Mouse (Mus musculus) limb, embryonic 14.5 days (tissue): Measurements from ENCODE around the gene Psmc5. TPM values are rescaled to one million over a fixed set of nuclear protein-coding genes. Genes with fewer than 3 reads are reported as not detected.

Experiments
- ATAC-seq: fragments of 200-750 bp; cut with Nextera tagmentation; 2 replicates; pipeline ENCODE4 v1.8.0; 2017; ENCODE audit warnings: low read depth, moderate number of reproducible peaks, moderate TSS enrichment; ENCODE audit not compliant: low FRiP score
- DNase-seq: peaks from one replicate; pipeline ENCODE4 v3.0.0-alpha.2; 2015; ENCODE audit warnings: low spot score
- H3K27ac ChIP-seq: fragments of 300-500 bp; sonication (generic); replicated peaks from 2 replicates; pipeline ENCODE4 v1.5.1; 2014; ENCODE audit warnings: low read depth, mild to moderate bottlenecking, low read length, moderate library complexity, mixed read lengths
- H3K27me3 ChIP-seq: fragments of 300-500 bp; sonication (generic); 2 replicates; pipeline ENCODE4 v1.6.1; 2014; ENCODE audit warnings: low read length, mixed read lengths; ENCODE audit not compliant: control insufficient read depth, insufficient read depth
- H3K36me3 ChIP-seq: fragments of 300-500 bp; sonication (generic); 2 replicates; pipeline ENCODE4 v1.6.1; 2014; ENCODE audit warnings: mild to moderate bottlenecking, low read length, moderate library complexity, mixed read lengths; ENCODE audit not compliant: control insufficient read depth, insufficient read depth
- H3K4me1 ChIP-seq: fragments of 300-500 bp; sonication (generic); 2 replicates; pipeline ENCODE4 v1.6.1; 2014; ENCODE audit warnings: antibody characterized with exemption, low read length, mixed read lengths; ENCODE audit not compliant: control insufficient read depth, insufficient read depth
- H3K4me2 ChIP-seq: fragments of 300-500 bp; sonication (generic); replicated peaks from 2 replicates; pipeline ENCODE4 v1.6.1; 2014; ENCODE audit warnings: low read depth, mild to moderate bottlenecking, low read length, moderate library complexity; ENCODE audit not compliant: severe bottlenecking
- H3K4me3 ChIP-seq: fragments of 300-500 bp; sonication (generic); replicated peaks from 2 replicates; pipeline ENCODE4 v1.5.1; 2014; ENCODE audit warnings: low read length
- H3K9ac ChIP-seq: fragments of 300-500 bp; sonication (generic); 2 replicates; pipeline ENCODE4 v1.6.1; 2014; ENCODE audit warnings: mild to moderate bottlenecking, low read depth, low read length, moderate library complexity; ENCODE audit not compliant: severe bottlenecking
- H3K9me3 ChIP-seq: fragments of 300-500 bp; sonication (generic); 2 replicates; pipeline ENCODE4 v1.6.1; 2016; ENCODE audit warnings: low read length; ENCODE audit not compliant: control insufficient read depth
- POLR2A ChIP-seq: fragments of 200-500 bp; IDR thresholded peaks from 2 replicates; pipeline ENCODE4 v1.8.0; 2012; ENCODE audit warnings: inconsistent platforms, mild to moderate bottlenecking, moderate library complexity, borderline replicate concordance; ENCODE audit not compliant: insufficient read depth, insufficient read length; ENCODE audit errors: extremely low read depth
- whole genome bisulfite sequencing: fragments of 180-500 bp; shearing (Covaris S2); extraction: QIAGEN DNeasy Blood & Tissue Kit; methylation state at CpG from one replicate; pipeline ENCODE4 v1.1.7; 2014; 5-methylcytosine and 5-hydroxymethylcytosine counted together
- polyA plus RNA-seq, 2 experiments: library from polyadenylated mRNA; depleted of rRNA in 1 of 2; stranded (reverse) in 1 of 2; unstranded in 1 of 2; fragments of >200 nt; fragmentation: Nextera tagmentation in 1 of 2; extraction: Ambion mirVana in 1 of 2; gene quantifications; 2 replicates each; pipeline versions ENCODE4 v1.2.1 to v1.2.3; 2012 to 2014

Gene Psmc5
- polyA plus RNA-seq, 2 experiments: 186 to 244 TPM

GRCm38 (mm10) chr11:106254767-106255166 is 1.2 kb upstream of the Psmc5 start:
- H3K9ac ChIP-seq: peak overlapping the region; percentile 80
- no peaks in the 10 kb centered on the region for H3K9me3 ChIP-seq
- H3K4me2 ChIP-seq: peak overlapping the region; percentile 95
- whole genome bisulfite sequencing: 12% methylated on average over 2 of the region's 2 CpGs
- ATAC-seq (no peak), DNase-seq (no peak)
- peaks cover 16% of the 10 kb centered on the region for H3K4me1 ChIP-seq
- peak overlapping the region; percentile 89 for H3K4me3 ChIP-seq
- H3K27ac ChIP-seq: no peak overlapping the region
- TF ChIP-seq POLR2A: no peak
- H3K27me3 ChIP-seq: no peaks in the 10 kb centered on the region
- peaks cover 62% of the 10 kb centered on the region for H3K36me3 ChIP-seq

GRCm38 (mm10) chr11:106255174-106255573 is 780 bp upstream of the Psmc5 start:
- Histone ChIP-seq H3K4me1 (peaks cover 16% of the 10 kb centered on the region), H3K36me3 (peaks cover 58% of the 10 kb centered on the region), H3K9ac (peak overlapping the region; percentile 80), H3K9me3 (no peaks in the 10 kb centered on the region), H3K27me3 (no peaks in the 10 kb centered on the region), H3K4me3 (peak overlapping the region; percentile 89), H3K27ac (peak overlapping the region; percentile 77; the same call in 1 of the 2 replicates), H3K4me2 (peak overlapping the region; percentile 95)
- ATAC-seq: no peak
- no peak for TF ChIP-seq POLR2A
- WGBS: 5% methylated on average over 22 of the region's 22 CpGs
- DNase-seq: no peak

GRCm38 (mm10) chr11:106256775-106257174 is 821 bp downstream of the Psmc5 start:
- Histone ChIP-seq H3K9ac (peak overlapping the region; percentile 80), H3K27me3 (no peaks in the 10 kb centered on the region), H3K9me3 (no peaks in the 10 kb centered on the region), H3K27ac (no peak overlapping the region), H3K4me1 (peaks cover 16% of the 10 kb centered on the region), H3K4me2 (peak overlapping the region; percentile 95), H3K36me3 (peaks cover 56% of the 10 kb centered on the region), H3K4me3 (peak overlapping the region; percentile 89)
- 70% methylated on average over 5 of the region's 5 CpGs for WGBS
- TF ChIP-seq POLR2A: no peak
- no peak for DNase-seq
- ATAC-seq: no peak

- no peak for TF ChIP-seq POLR2A
- Histone ChIP-seq H3K9me3 (no peaks in the 10 kb centered on the region), H3K27ac (no peak overlapping the region), H3K4me1 (peaks cover 8% of the 10 kb centered on the region; the same call in 1 of the 2 replicates), H3K4me2 (no peak overlapping the region), H3K36me3 (peaks cover 75% of the 10 kb centered on the region), H3K27me3 (no peaks in the 10 kb centered on the region), H3K4me3 (no peak overlapping the region), H3K9ac (no peak overlapping the region)
- no peak for DNase-seq
- 81% methylated on average over 14 of the region's 14 CpGs for WGBS
- no peak for ATAC-seq
Observed at GRCm38 (mm10) chr11:106260826-106261450, 5.0 kb downstream of the Psmc5 start.

GRCm38 (mm10) chr11:106263963-106264362 is 8.0 kb downstream of the Psmc5 start:
- no peak for ATAC-seq
- H3K4me2 ChIP-seq: no peak overlapping the region
- peaks cover 24% of the 10 kb centered on the region for H3K4me1 ChIP-seq
- DNase-seq: no peak
- H3K9ac ChIP-seq: no peak overlapping the region
- WGBS: 81% methylated on average over 9 of the region's 9 CpGs
- H3K4me3 ChIP-seq: no peak overlapping the region
- peaks cover 75% of the 10 kb centered on the region for H3K36me3 ChIP-seq
- H3K27ac ChIP-seq: no peak overlapping the region
- no peaks in the 10 kb centered on the region for H3K9me3 ChIP-seq
- H3K27me3 ChIP-seq: no peaks in the 10 kb centered on the region
- no peak for TF ChIP-seq POLR2A
